Mouse (Mus musculus) lung, postnatal 10 days (tissue): ENCODE data around the gene Olfr76.
A peak's percentile ranks its signal among the peaks of the same experiment; 100 is the strongest.
"Not testable (repeated sequence)": the region's sequence is repeated elsewhere in the genome, so short reads cannot be mapped to it uniquely, and the experiment has no call there.

Source experiments
- DNase-seq: peaks from one replicate; pipeline ENCODE4 v3.0.0; 2021

Olfr76 gene

GRCm38 (mm10) chr19:12123103-12123502, at the start of gene Olfr76:
TSS of gene Olfr76 (minus strand) at chr19:12123203.
- DNase-seq = no peak

GRCm38 (mm10) chr19:12170062-12170599, 47.1 kb upstream of the Olfr76 start, which contains the start of gene Olfr1555-ps1:
TSS of gene Olfr1555-ps1 (minus strand) at chr19:12170112.
- not testable (repeated sequence) for DNase-seq

DNA sequence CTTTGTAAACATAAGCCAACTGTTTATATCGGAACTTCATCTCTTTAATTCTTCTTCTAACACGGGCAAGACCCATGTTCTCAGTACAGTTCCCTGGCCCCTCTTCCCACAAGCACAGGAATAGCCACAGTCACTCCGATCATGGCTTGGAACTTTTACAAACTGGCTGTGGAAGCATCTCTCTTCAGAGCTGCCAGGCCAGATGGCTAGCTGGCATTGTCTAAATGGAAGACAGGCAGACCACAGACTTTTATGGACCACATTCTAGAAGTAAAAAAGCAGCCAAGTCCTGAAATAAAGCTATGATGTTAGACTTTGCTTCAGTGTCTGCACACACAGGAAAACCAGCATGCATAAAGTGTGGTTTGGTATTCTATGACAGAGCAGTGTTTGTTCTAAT, 22.4 kb upstream of the Olfr76 start:
- no peak for DNase-seq

DNA sequence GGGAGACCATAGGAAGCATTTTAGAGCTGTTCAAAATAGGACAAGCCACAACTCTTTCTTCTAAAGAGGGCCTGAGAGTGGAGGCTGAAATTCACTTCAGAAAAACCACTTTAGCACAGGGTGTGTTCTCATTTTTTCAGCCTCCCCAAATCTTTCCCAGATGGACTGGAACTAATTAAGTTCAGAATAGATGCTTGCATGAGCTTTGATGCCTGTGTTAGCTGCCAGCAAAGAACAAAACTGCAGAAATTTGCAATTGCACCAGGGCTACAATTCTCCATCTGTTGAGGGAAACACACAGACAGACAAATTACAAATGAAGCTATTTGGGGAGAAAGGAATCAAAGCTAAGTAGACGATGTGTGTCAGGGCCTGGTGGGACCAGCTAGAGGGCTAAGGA, 20.4 kb upstream of the Olfr76 start:
- no peak for DNase-seq

DNA sequence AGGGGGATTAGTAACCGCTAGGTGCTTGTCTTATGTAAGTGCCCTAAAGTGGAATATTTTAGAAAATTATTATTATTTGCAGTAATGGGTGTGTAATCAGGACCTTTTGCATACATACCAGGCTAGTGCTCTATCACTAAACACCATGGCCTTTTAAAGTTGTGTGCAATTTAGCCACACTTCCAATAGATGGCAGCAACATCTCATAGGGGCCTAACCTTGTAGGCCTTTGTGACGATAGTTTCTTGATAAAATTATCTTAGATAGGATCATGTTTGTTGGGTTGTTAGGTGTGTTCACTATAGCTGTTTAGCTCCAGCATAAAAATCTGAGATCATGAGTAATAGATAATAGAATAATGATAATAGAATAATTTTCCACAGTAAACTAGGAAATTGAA, 11.3 kb upstream of the Olfr76 start:
- peak; percentile 27 for DNase-seq

DNA sequence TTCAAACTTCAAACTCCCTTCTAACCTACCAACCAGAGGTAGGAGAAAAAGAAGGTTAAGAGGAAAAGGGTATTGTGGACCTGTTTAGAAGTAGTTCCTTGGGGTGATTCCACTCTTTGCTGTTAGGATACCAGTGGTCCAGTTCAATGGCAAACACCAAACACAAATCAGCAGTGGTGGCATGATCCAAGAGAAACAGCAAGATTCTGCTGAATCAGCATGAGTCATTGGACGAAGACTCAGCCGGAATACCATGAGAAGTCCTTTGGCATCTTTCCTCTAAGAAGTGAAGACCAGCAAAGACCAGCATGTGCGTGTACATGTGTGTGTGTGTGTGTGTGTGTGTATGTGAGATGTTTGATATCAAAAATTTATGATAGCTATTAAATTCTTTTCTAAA, 6.5 kb downstream of the Olfr76 start:
- DNase-seq = no peak

DNA sequence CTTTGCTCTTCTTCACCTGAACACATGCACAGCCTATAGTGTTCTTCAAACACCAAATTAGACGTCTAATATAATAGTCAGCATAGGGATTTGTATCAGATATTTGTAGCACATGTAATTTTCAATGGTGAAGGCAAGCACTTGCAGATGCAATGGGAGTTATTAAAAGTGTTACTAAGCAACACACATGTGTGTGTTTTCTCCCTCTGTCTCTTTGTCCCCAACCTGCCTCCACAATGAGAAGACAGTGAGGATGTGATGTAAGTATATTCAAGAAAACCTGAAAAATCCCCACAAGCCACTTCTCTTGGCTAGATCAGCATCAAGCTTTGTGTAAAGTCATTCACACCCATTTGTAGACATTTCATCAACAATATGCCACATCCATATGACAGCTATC, 7.2 kb downstream of the Olfr76 start, which contains the start of gene Olfr1428:
Gene Olfr1428, minus strand, starts transcription at position 101 of the 400 bp plus-strand sequence.
- no peak for DNase-seq

GRCm38 (mm10) chr19:12113807-12114206, 9.2 kb downstream of the Olfr76 start:
- DNase-seq = no peak

DNA sequence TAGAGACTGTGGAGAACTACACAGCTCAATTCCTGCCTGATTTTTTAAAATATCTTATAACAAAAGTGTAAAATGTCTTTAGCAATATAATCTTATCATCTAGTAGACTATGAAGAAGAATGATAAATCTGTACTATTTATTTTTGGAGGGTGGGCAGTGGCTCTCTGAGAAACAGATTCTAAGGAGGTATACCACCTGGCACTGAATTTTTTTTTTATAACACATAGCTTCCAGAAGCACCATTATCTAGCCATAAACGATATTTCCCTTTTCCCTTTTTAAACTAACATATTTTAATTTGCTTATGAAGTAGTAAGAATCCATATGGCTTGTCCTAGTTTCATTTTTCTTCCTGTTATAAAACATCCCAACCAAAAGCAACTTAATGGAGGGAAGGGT, 18.5 kb downstream of the Olfr76 start:
- DNase-seq = no peak

DNA sequence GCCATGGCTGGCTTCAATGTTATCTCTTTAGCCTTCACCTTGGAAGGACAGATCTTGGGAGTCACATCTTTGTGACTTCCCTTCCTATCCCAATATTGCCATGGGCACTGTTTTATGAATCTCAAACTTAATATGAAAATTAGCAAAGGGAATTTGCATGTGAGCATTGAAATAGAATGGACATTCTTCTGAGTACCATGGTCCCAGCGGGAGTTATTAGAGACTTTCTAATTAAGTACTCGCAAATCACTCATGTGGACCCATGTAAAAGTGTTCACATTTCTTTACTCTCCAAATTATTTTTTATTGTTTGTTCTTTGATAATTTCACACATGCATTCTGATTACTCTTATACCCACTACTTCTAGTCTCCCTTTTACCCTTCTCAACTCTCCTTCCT, 19.8 kb downstream of the Olfr76 start, which contains the start of gene Olfr1427:
Gene Olfr1427, minus strand, starts transcription at position 101 of the 400 bp plus-strand sequence.
- no peak for DNase-seq

DNA sequence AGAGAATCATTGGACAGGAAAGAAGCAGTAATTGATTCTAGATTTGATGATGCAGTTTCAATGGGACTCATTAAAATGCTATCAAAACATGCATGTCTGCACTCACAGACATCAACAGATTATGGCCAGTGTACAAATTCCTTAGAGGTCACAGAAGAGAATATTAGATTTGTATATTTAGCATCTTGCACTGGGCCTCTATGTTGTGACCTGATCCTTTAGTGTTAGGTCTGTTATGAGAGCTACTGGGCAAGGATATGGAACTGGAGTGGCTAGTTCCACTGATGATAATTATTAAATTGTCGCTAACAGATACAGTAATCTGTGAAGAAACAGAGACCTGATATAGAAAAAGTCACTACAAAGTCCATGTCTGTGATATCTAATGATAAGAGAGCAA, 31.1 kb downstream of the Olfr76 start, which contains the start of gene Olfr1426:
Gene Olfr1426, minus strand, starts transcription at position 101 of the 400 bp plus-strand sequence.
- DNase-seq = no peak

DNA sequence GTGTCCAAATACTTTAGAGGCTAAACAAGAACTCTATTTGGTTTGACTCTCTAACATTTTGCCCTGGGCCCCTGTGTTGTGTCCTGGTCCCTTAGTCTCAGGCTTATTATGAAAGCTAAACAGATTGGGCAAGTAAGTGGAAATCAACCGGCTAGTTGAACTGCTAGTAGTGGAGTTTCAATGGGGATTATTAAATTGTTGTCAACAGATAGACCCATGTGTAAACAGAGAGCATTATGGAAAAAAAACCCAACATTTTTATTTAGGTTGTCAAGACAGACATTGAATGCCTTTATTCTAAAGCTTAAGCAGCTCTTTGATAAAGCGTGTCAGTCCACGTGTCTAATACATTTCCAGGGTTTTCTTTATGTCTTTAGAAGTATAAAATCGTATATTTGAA, 45.4 kb downstream of the Olfr76 start, which contains the start of gene Olfr1425:
Gene Olfr1425, minus strand, starts transcription at position 101 of the 400 bp plus-strand sequence.
- DNase-seq = not testable (repeated sequence)

- not testable (repeated sequence) for DNase-seq
Observed at GRCm38 (mm10) chr19:12069546-12069945, 53.5 kb downstream of the Olfr76 start.
